Mouse (Mus musculus) G1E-ER4 (cell line): ENCODE data around the gene Pdcl. TPM values are rescaled to one million over a fixed set of nuclear protein-coding genes. Genes with fewer than 3 reads are reported as not detected.

Experiments used
- GATA1 ChIP-seq: IDR thresholded peaks from one replicate; pipeline ENCODE4 v1.8.0; 2012; ENCODE audit warnings: low read length, inconsistent platforms
- polyA plus RNA-seq: library from polyadenylated mRNA; stranded (reverse); fragments of >175 nt; gene quantifications from 2 replicates; pipeline ENCODE4 v1.2.3, GENCODE M21; 2012

Gene Pdcl
- polyA plus RNA-seq: 2.4 and 19.6 TPM in 2 replicates

DNA sequence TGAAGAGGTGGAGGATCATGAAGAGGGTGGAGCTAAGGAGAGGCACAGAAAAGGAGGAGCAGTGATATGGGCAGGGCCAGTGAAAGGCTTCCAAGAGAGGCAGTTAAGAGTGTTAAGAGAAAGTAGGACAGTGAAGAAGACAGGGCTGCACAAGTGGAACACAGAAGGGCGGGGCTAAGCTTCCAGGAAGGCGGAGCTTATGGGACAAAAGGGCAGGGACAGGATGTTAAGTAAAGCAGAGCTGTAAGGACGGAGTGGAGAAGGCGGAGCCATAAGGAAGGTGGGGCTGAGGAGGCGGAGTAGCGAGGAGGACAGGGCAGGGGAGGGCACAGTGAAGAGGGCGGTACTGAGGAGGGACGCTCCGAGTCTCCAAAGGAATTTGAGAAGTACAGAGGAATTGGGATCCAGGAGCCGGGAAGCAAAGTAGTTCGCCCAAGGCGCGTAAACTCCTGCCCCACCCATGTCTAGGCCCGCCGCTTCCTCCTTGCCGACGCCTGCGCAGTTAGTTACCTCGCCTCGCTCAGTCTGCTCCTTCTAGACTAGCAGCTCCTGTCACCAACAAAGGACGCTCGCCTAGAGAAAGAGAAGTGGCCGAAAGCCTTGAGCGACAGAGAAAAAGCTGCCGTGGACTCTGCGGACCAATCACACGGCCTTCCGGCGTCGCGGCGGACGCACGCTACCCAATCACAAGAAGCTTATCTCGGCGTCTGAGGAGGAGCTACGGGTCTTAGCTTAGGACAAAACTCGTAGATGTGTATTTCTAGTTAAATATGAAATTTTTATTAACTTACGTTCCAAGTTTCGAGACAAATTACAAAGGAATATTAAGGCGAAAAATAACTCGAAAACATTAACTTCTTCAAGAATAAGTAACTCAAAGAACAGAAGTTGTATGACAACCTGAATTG lies at the start of gene Pdcl:
Pdcl (minus strand) TSS at position 700 of the 908 bp plus-strand sequence.
- TF ChIP-seq GATA1: no peak

GRCm38 (mm10) chr2:37395539-37395938 lies 36.4 kb upstream of the Pdcl start:
- no peak for TF ChIP-seq GATA1

- no peak for TF ChIP-seq GATA1
Observed at GRCm38 (mm10) chr2:37382921-37383320, 23.8 kb upstream of the Pdcl start.

- TF ChIP-seq GATA1: no peak
Observed at GRCm38 (mm10) chr2:37380189-37380588, 21.1 kb upstream of the Pdcl start.

DNA sequence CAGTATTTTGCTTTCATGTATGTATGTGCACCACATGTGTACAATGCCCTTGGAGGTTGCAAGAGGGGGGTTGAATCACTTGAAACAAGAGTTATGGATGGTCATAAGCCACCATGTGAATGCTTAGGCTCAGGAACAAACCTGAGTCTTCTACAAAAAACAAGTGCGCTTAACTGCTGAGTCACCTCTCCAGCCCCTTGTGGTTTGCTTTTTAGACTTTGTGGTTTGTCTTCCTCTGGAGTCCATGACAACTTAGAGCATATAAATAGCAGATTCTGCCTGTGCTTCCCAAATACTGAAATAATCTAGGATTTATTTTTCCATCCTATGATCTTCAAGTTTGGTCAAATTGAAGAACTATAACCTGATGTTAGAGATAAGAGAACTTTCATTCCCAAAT lies 16.9 kb upstream of the Pdcl start:
- TF ChIP-seq GATA1: no peak

- no peak for TF ChIP-seq GATA1
Observed at GRCm38 (mm10) chr2:37370651-37371050, 11.5 kb upstream of the Pdcl start.

- no peak for TF ChIP-seq GATA1
Observed at GRCm38 (mm10) chr2:37359908-37360307, 776 bp upstream of the Pdcl start.

- TF ChIP-seq GATA1: no peak
Observed at GRCm38 (mm10) chr2:37355571-37355970, 3.6 kb downstream of the Pdcl start.

DNA sequence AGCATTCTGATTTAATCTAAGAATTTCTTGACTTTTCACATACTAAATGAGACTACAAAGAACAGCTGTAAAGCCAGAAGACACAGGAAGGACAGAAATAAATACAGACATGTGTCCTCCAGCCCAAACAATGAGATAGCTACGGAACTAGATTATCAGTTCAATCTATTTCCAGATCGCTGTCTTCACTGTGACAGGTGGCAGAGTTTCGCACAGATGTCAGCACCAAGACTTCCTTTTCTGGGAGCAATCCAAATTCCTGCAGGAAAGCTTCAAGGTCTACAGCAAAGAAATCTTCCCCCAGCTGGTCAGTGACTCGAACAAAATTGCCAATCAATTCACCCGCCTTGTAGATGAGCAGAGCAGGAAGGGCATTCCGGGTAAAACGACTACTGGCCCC lies 7.5 kb downstream of the Pdcl start:
- no peak for TF ChIP-seq GATA1

GRCm38 (mm10) chr2:37338497-37339187 lies 20.5 kb downstream of the Pdcl start:
- TF ChIP-seq GATA1: no peak

DNA sequence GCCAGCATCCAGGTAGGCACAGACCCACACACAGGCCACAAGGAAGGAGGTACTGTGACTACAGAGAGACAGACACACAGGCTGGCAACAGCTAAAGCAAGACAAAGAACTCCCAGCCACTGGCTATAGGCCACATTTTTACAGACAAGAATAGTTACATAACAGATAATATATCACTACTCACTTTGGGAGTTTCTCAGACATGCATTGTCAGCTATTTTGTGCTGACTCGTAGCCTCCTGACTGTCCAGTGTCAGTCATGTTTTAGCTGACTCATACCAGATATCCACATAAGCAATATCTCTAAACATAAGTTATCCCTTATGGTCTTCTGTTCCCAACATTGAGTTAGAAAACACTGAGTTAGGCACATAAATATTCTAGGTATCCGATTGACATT lies 25.8 kb downstream of the Pdcl start:
- TF ChIP-seq GATA1: no peak

GRCm38 (mm10) chr2:37326215-37326614 lies 32.9 kb downstream of the Pdcl start, which contains the start of gene Olfr368:
Olfr368 (plus strand) TSS chr2:37326515.
- no peak for TF ChIP-seq GATA1

Other genes with a start within 250 kb of the Pdcl start
- not detected in 2 replicates for gene Olfr362, start 241.4 kb downstream of the Pdcl start, polyA plus RNA-seq
- not detected in 2 replicates for gene Olfr364-ps1, start 220.0 kb downstream of the Pdcl start, polyA plus RNA-seq
- gene Olfr365, start 171.1 kb downstream of the Pdcl start, polyA plus RNA-seq: not detected in 2 replicates
- not detected in 2 replicates for gene Olfr366, start 147.8 kb downstream of the Pdcl start, polyA plus RNA-seq
- gene Olfr368, start 32.8 kb downstream of the Pdcl start, polyA plus RNA-seq: not detected in 2 replicates
- 0.89 and 1.3 TPM in 2 replicates for gene Rc3h2, start 63.6 kb upstream of the Pdcl start, polyA plus RNA-seq
- 0.58 and 0.77 TPM in 2 replicates for gene Zbtb26, start 83.8 kb upstream of the Pdcl start, polyA plus RNA-seq
- gene Zbtb6, start 83.8 kb upstream of the Pdcl start, polyA plus RNA-seq: 0.42 and 0.79 TPM in 2 replicates
- 2.6 and 3.3 TPM in 2 replicates for gene Rabgap1, start 83.9 kb upstream of the Pdcl start, polyA plus RNA-seq
- gene Gpr21, start 157.0 kb upstream of the Pdcl start, polyA plus RNA-seq: not detected in 2 replicates